Mouse (Mus musculus): ENCODE measurements around the gene Tmem107. TPM values are rescaled to one million over a fixed set of nuclear protein-coding genes. Genes with fewer than 3 reads are reported as not detected.

The Tmem107 gene
- polyA plus RNA-seq, 1 experiment from 2014 or later = 61.0 TPM

GRCm38 (mm10) chr11:69080102-69080854 lies 9.7 kb downstream of the Tmem107 start:
- WGBS = 71% methylated on average over 15 of the region's 15 CpGs
- Histone ChIP-seq H3K9me3 (ENCODE audit: low read length) (no peaks in the 10 kb centered on the region), H3K4me3 (ENCODE audit: low read length) (no peak overlapping the region), H3K4me2 (replicated peaks; ENCODE audit: low read depth, low read length) (no peak overlapping the region), H3K27ac (ENCODE audit: low read length) (no peak overlapping the region), H3K9ac (replicated peaks; ENCODE audit: low read length) (no peak overlapping the region), H3K36me3 (ENCODE audit: insufficient read depth, low read length) (no peaks in the 10 kb centered on the region), H3K27me3 (ENCODE audit: insufficient read depth, low read length) (no peaks in the 10 kb centered on the region), H3K4me1 (ENCODE audit: insufficient read depth, low read length) (peaks cover 8% of the 10 kb centered on the region; the same call in 1 of the 2 replicates)
- no peak for ATAC-seq (ENCODE audit: low FRiP score, low TSS enrichment)

- Histone ChIP-seq H3K9ac (replicated peaks; ENCODE audit: low read length) (no peak overlapping the region), H3K4me2 (replicated peaks; ENCODE audit: low read depth, low read length) (no peak overlapping the region), H3K27ac (ENCODE audit: low read length) (no peak overlapping the region), H3K4me3 (ENCODE audit: low read length) (no peak overlapping the region), H3K36me3 (ENCODE audit: insufficient read depth, low read length) (no peaks in the 10 kb centered on the region), H3K27me3 (ENCODE audit: insufficient read depth, low read length) (no peaks in the 10 kb centered on the region), H3K4me1 (ENCODE audit: insufficient read depth, low read length) (peaks cover 8% of the 10 kb centered on the region; the same call in 1 of the 2 replicates), H3K9me3 (ENCODE audit: low read length) (no peaks in the 10 kb centered on the region)
- 95% methylated on average over 8 of the region's 8 CpGs for WGBS
- no peak for ATAC-seq (ENCODE audit: low FRiP score, low TSS enrichment)
These were observed 10.2 kb downstream of the Tmem107 start for GRCm38 (mm10) chr11:69080855-69081222.

GRCm38 (mm10) chr11:69081613-69082012 lies 11.0 kb downstream of the Tmem107 start:
- no peaks in the 10 kb centered on the region for H3K9me3 ChIP-seq (ENCODE audit: low read length)
- peaks cover 11% of the 10 kb centered on the region for H3K4me1 ChIP-seq (ENCODE audit: insufficient read depth, low read length)
- ATAC-seq (ENCODE audit: low FRiP score, low TSS enrichment) = no peak
- WGBS = 78% methylated on average over 7 of the region's 7 CpGs
- no peaks in the 10 kb centered on the region for H3K36me3 ChIP-seq (ENCODE audit: insufficient read depth, low read length)
- no peak overlapping the region for H3K4me2 ChIP-seq (replicated peaks; ENCODE audit: low read depth, low read length)
- H3K4me3 ChIP-seq (ENCODE audit: low read length) = no peak overlapping the region
- H3K9ac ChIP-seq (replicated peaks; ENCODE audit: low read length) = no peak overlapping the region
- no peak overlapping the region for H3K27ac ChIP-seq (ENCODE audit: low read length)
- no peaks in the 10 kb centered on the region for H3K27me3 ChIP-seq (ENCODE audit: insufficient read depth, low read length)

GRCm38 (mm10) chr11:69085608-69086007 lies 15.0 kb downstream of the Tmem107 start:
- ATAC-seq (ENCODE audit: low FRiP score, low TSS enrichment) = no peak
- no peak overlapping the region for H3K4me3 ChIP-seq (ENCODE audit: low read length)
- no peaks in the 10 kb centered on the region for H3K27me3 ChIP-seq (ENCODE audit: insufficient read depth, low read length)
- no peak overlapping the region for H3K4me2 ChIP-seq (replicated peaks; ENCODE audit: low read depth, low read length)
- H3K9me3 ChIP-seq (ENCODE audit: low read length) = no peaks in the 10 kb centered on the region
- 63% methylated on average over 6 of the region's 6 CpGs for WGBS
- H3K4me1 ChIP-seq (ENCODE audit: insufficient read depth, low read length) = peaks cover 33% of the 10 kb centered on the region
- H3K9ac ChIP-seq (replicated peaks; ENCODE audit: low read length) = no peak overlapping the region
- no peak overlapping the region for H3K27ac ChIP-seq (ENCODE audit: low read length)
- H3K36me3 ChIP-seq (ENCODE audit: insufficient read depth, low read length) = peaks cover 4% of the 10 kb centered on the region; the same call in 1 of the 2 replicates

GRCm38 (mm10) chr11:69086390-69086789 lies 15.8 kb downstream of the Tmem107 start:
- ATAC-seq (ENCODE audit: low FRiP score, low TSS enrichment) = no peak
- Histone ChIP-seq H3K27ac (ENCODE audit: low read length) (peak overlapping the region; percentile 70; the same call in 1 of the 2 replicates), H3K4me2 (replicated peaks; ENCODE audit: low read depth, low read length) (no peak overlapping the region), H3K27me3 (ENCODE audit: insufficient read depth, low read length) (no peaks in the 10 kb centered on the region), H3K4me3 (ENCODE audit: low read length) (no peak overlapping the region), H3K9me3 (ENCODE audit: low read length) (no peaks in the 10 kb centered on the region), H3K4me1 (ENCODE audit: insufficient read depth, low read length) (peaks cover 35% of the 10 kb centered on the region), H3K36me3 (ENCODE audit: insufficient read depth, low read length) (peaks cover 11% of the 10 kb centered on the region; the same call in 1 of the 2 replicates), H3K9ac (replicated peaks; ENCODE audit: low read length) (0 out of 2 replicates have a peak overlapping the region, but pooled peaks have one; percentile 13)
- 46% methylated on average over 6 of the region's 6 CpGs for WGBS

- H3K27ac ChIP-seq (ENCODE audit: low read length) = peak overlapping the region; percentile 97
- H3K4me1 ChIP-seq (ENCODE audit: insufficient read depth, low read length) = peaks cover 37% of the 10 kb centered on the region
- peak overlapping the region; percentile 13; the same call in 1 of the 2 replicates for H3K9ac ChIP-seq (replicated peaks; ENCODE audit: low read length)
- H3K4me3 ChIP-seq (ENCODE audit: low read length) = no peak overlapping the region
- H3K4me2 ChIP-seq (replicated peaks; ENCODE audit: low read depth, low read length) = no peak overlapping the region
- WGBS = 16% methylated on average over 4 of the region's 4 CpGs
- H3K9me3 ChIP-seq (ENCODE audit: low read length) = no peaks in the 10 kb centered on the region
- H3K36me3 ChIP-seq (ENCODE audit: insufficient read depth, low read length) = peaks cover 14% of the 10 kb centered on the region; the same call in 1 of the 2 replicates
- no peaks in the 10 kb centered on the region for H3K27me3 ChIP-seq (ENCODE audit: insufficient read depth, low read length)
- peak; percentile 69 for ATAC-seq (ENCODE audit: low FRiP score, low TSS enrichment)
These were observed 16.5 kb downstream of the Tmem107 start for GRCm38 (mm10) chr11:69087082-69087481.

- H3K27ac ChIP-seq (ENCODE audit: low read length) = peak overlapping the region; percentile 97
- WGBS = 54% methylated on average over 2 of the region's 2 CpGs
- peak overlapping the region; percentile 99; the same call in 1 of the 2 replicates for H3K9ac ChIP-seq (replicated peaks; ENCODE audit: low read length)
- peaks cover 37% of the 10 kb centered on the region for H3K4me1 ChIP-seq (ENCODE audit: insufficient read depth, low read length)
- no peaks in the 10 kb centered on the region for H3K9me3 ChIP-seq (ENCODE audit: low read length)
- ATAC-seq (ENCODE audit: low FRiP score, low TSS enrichment) = peak; percentile 29
- no peak overlapping the region for H3K4me2 ChIP-seq (replicated peaks; ENCODE audit: low read depth, low read length)
- H3K4me3 ChIP-seq (ENCODE audit: low read length) = no peak overlapping the region
- H3K36me3 ChIP-seq (ENCODE audit: insufficient read depth, low read length) = peaks cover 16% of the 10 kb centered on the region; the same call in 1 of the 2 replicates
- no peaks in the 10 kb centered on the region for H3K27me3 ChIP-seq (ENCODE audit: insufficient read depth, low read length)
These were observed 17.0 kb downstream of the Tmem107 start for GRCm38 (mm10) chr11:69087597-69087996.

- peak; percentile 72 for ATAC-seq (ENCODE audit: low FRiP score, low TSS enrichment)
These were observed 17.7 kb downstream of the Tmem107 start, which contains the start of gene Vamp2 for GRCm38 (mm10) chr11:69088103-69088855. TSS of gene Vamp2 (plus strand) at chr11:69088490.

GRCm38 (mm10) chr11:69088856-69089615 lies 18.4 kb downstream of the Tmem107 start:
- WGBS = 11% methylated on average over 25 of the region's 25 CpGs
- peak overlapping the region; percentile 99 for H3K9ac ChIP-seq (replicated peaks; ENCODE audit: low read length)
- peak overlapping the region; percentile 97 for H3K27ac ChIP-seq (ENCODE audit: low read length)
- H3K36me3 ChIP-seq (ENCODE audit: insufficient read depth, low read length) = peaks cover 18% of the 10 kb centered on the region; the same call in 1 of the 2 replicates
- peak overlapping the region; percentile 72 for H3K4me2 ChIP-seq (replicated peaks; ENCODE audit: low read depth, low read length)
- H3K4me1 ChIP-seq (ENCODE audit: insufficient read depth, low read length) = peaks cover 37% of the 10 kb centered on the region
- H3K9me3 ChIP-seq (ENCODE audit: low read length) = no peaks in the 10 kb centered on the region
- H3K4me3 ChIP-seq (ENCODE audit: low read length) = peak overlapping the region; percentile 100
- peak; percentile 29; the same call in 1 of the 2 replicates for ATAC-seq (ENCODE audit: low FRiP score, low TSS enrichment)
- no peaks in the 10 kb centered on the region for H3K27me3 ChIP-seq (ENCODE audit: insufficient read depth, low read length)

More at GRCm38 (mm10) chr11:69088103-69088855, 17.7 kb downstream of the Tmem107 start, which contains the start of gene Vamp2:
- Histone ChIP-seq H3K4me1 (ENCODE audit: insufficient read depth, low read length) (peaks cover 37% of the 10 kb centered on the region), H3K9me3 (ENCODE audit: low read length) (no peaks in the 10 kb centered on the region), H3K4me3 (ENCODE audit: low read length) (peak within 1 kb of the TSS; percentile 100), H3K27me3 (ENCODE audit: insufficient read depth, low read length) (no peaks in the 10 kb centered on the region), H3K36me3 (ENCODE audit: insufficient read depth, low read length) (peaks cover 18% of the 10 kb centered on the region; the same call in 1 of the 2 replicates), H3K4me2 (replicated peaks; ENCODE audit: low read depth, low read length) (peak within 1 kb of the TSS; percentile 72), H3K27ac (ENCODE audit: low read length) (peak within 1 kb of the TSS; percentile 97), H3K9ac (replicated peaks; ENCODE audit: low read length) (peak within 1 kb of the TSS; percentile 99)
- WGBS = under 1% methylated on average over 60 of the region's 67 CpGs
